23 mouse cellular contexts compared by ENCODE assay signal in genomic region chr7:111863035-111863434, GRCm38 (mm10).
"Had no signal": no experiment of that assay in that cellular context is flagged by ENCODE, and none has a peak within 500 bp of the region (broad histone marks: within the 10 kb centered on the region; RNA-seq: fewer than 3 reads in every experiment).

No protein-coding gene starts in this region.

- H3K4me2 ChIP-seq: intestine, embryonic 15.5 days; kidney, embryonic 15.5 days; limb, embryonic 12.5 days; limb, embryonic 15.5 days; liver, embryonic 11.5 days; lung, embryonic 15.5 days; midbrain, embryonic 11.5 days; midbrain, embryonic 15.5 days; neural tube, embryonic 12.5 days; neural tube, embryonic 15.5 days had no signal

- DNase-seq: kidney, adult 11 months; kidney, adult 8-10 months; kidney, postnatal 10 days; kidney, postnatal 36 days; layer of hippocampus, postnatal 36 days; left cerebral cortex, postnatal 4 days; liver, postnatal 0 days; lung, postnatal 14 days; lung, postnatal 4 days; right cerebral cortex, adult 18-20 months; thymus, adult 18-20 months; thymus, postnatal 36 days had no signal

- H3K9ac ChIP-seq: intestine, embryonic 15.5 days; kidney, embryonic 15.5 days; limb, embryonic 12.5 days; limb, embryonic 15.5 days; liver, embryonic 14.5 days; liver, postnatal 0 days; lung, embryonic 15.5 days; midbrain, embryonic 15.5 days; neural tube, embryonic 12.5 days; neural tube, embryonic 15.5 days had no signal

- H3K27me3 ChIP-seq: intestine, embryonic 15.5 days; kidney, embryonic 15.5 days; limb, embryonic 12.5 days; limb, embryonic 15.5 days; lung, embryonic 15.5 days; midbrain, embryonic 15.5 days; neural tube, embryonic 12.5 days; neural tube, embryonic 15.5 days had no signal

- ATAC-seq: intestine, embryonic 15.5 days; liver, postnatal 0 days; midbrain, embryonic 15.5 days had no signal

- H3K36me3 ChIP-seq: intestine, embryonic 15.5 days; kidney, embryonic 15.5 days; limb, embryonic 12.5 days; limb, embryonic 15.5 days; lung, embryonic 15.5 days; midbrain, embryonic 15.5 days; neural tube, embryonic 12.5 days; neural tube, embryonic 15.5 days had no signal

- H3K4me3 ChIP-seq: intestine, embryonic 15.5 days; kidney, embryonic 15.5 days; limb, embryonic 12.5 days; limb, embryonic 15.5 days; lung, embryonic 15.5 days; midbrain, embryonic 15.5 days; neural tube, embryonic 12.5 days; neural tube, embryonic 15.5 days had no signal

- H3K27ac ChIP-seq: intestine, embryonic 15.5 days; kidney, embryonic 15.5 days; limb, embryonic 12.5 days; limb, embryonic 15.5 days; liver, embryonic 14.5 days; lung, embryonic 15.5 days; midbrain, embryonic 15.5 days; neural tube, embryonic 12.5 days; neural tube, embryonic 15.5 days had no signal

- H3K9me3 ChIP-seq: intestine, embryonic 15.5 days; kidney, embryonic 15.5 days; limb, embryonic 12.5 days; limb, embryonic 15.5 days; lung, embryonic 15.5 days; midbrain, embryonic 15.5 days; neural tube, embryonic 12.5 days; neural tube, embryonic 15.5 days had no signal

- H3K4me1 ChIP-seq: intestine, embryonic 15.5 days; limb, embryonic 12.5 days; limb, embryonic 15.5 days; lung, embryonic 15.5 days; midbrain, embryonic 15.5 days; neural tube, embryonic 12.5 days had no signal
